Mouse (Mus musculus) adipose tissue, adult 10 weeks (tissue): Measurements from ENCODE around the gene Atp6ap2. TPM values are rescaled to one million over a fixed set of nuclear protein-coding genes. Genes with fewer than 3 reads are reported as not detected.

Experiments used
- polyA plus RNA-seq: library from polyadenylated mRNA; stranded (reverse); fragments of 350-450 nt; fragmentation: Illumina TruSeq; extraction: RNeasy Lipid Tissue Mini Kit (QIAGEN cat#74804); gene quantifications from one replicate; pipeline ENCODE4 v1.2.3, GENCODE M21; 2014; ENCODE audit warnings: low read depth, low replicate concordance

The Atp6ap2 gene
- 67.9 TPM for polyA plus RNA-seq

GRCm38 (mm10) chrX:12587192-12587957 is at the start of gene Atp6ap2:
TSS of gene Atp6ap2 (plus strand) at chrX:12587801.

Other genes with a start within 250 kb of the Atp6ap2 start
- gene 1810030O07Rik, start 85.9 kb downstream of the Atp6ap2 start, polyA plus RNA-seq: 22.6 TPM
- 19.8 TPM for gene Med14, start 174.3 kb downstream of the Atp6ap2 start, polyA plus RNA-seq